Mouse (Mus musculus) erythroblast, embryonic 14.5 days (primary cell): ENCODE measurements around the gene Mapre3. TPM values are rescaled to one million over a fixed set of nuclear protein-coding genes. Genes with fewer than 3 reads are reported as not detected.

ENCODE experiments used
- H3K27me3 ChIP-seq: 2 replicates; pipeline ENCODE4 v1.6.1; 2012; ENCODE audit warnings: inconsistent platforms; ENCODE audit not compliant: control insufficient read depth
- H3K36me3 ChIP-seq: 2 replicates; pipeline ENCODE4 v1.6.1; 2012; ENCODE audit warnings: mild to moderate bottlenecking, inconsistent platforms; ENCODE audit not compliant: control insufficient read depth
- H3K4me1 ChIP-seq: 2 replicates; pipeline ENCODE4 v1.6.1; 2012; ENCODE audit warnings: inconsistent platforms; ENCODE audit not compliant: control insufficient read depth
- H3K4me3 ChIP-seq: replicated peaks from 2 replicates; pipeline ENCODE3; 2012; ENCODE audit warnings: moderate library complexity, mild to moderate bottlenecking, inconsistent platforms
- H3K9me3 ChIP-seq: 2 replicates; pipeline ENCODE4 v1.6.1; 2012; ENCODE audit warnings: low read length, inconsistent platforms, mixed read lengths; ENCODE audit not compliant: control insufficient read depth
- GATA1 ChIP-seq: IDR thresholded peaks from 2 replicates; pipeline ENCODE4 v1.6.1; 2012; ENCODE audit warnings: low read length, inconsistent platforms, mixed read lengths
- TAL1 ChIP-seq: IDR thresholded peaks from 3 replicates; pipeline ENCODE4 v1.6.1; 2012; ENCODE audit warnings: low read length, inconsistent platforms, mixed read lengths
- polyA plus RNA-seq: library from polyadenylated mRNA; stranded (reverse); fragments of >175 nt; gene quantifications from 2 replicates; pipeline ENCODE4 v1.2.3, GENCODE M21; 2012

Mapre3 gene
- polyA plus RNA-seq, 1 experiment: 0.09 TPM

DNA sequence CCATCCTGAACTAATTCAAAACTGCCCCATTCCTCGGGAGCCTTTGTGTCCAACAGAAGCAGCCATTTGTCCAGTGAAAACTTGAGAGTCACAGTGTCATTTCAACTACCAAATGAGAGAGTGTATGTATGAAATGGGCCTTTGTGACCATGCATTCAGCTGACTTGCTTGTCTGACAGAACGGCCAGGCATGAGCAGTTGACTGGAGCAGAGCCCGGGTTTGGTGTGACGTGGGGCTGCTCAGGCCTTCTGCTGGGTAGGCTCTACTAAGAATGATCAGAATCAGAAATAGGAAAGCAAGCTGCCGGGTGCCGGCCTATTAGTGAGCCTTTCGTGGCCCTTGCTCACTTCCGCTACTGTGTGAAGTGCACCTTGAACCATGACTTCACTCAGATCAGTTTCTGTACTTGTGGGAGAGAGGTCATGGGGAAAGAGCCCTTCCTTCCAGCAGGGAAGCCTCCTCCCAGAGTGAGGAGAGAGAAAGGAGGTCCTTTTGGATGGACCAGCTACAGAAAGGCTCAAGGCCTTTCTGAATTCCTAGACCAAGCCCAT lies 4.4 kb downstream of the Mapre3 start:
- H3K9me3 ChIP-seq: no peaks in the 10 kb centered on the region; the same call in 1 of the 2 replicates
- H3K36me3 ChIP-seq: no peaks in the 10 kb centered on the region
- no peak overlapping the region for H3K4me3 ChIP-seq
- H3K4me1 ChIP-seq: peaks cover 9% of the 10 kb centered on the region
- TF ChIP-seq TAL1 (no peak), GATA1 (no peak)
- H3K27me3 ChIP-seq: peaks cover 29% of the 10 kb centered on the region

DNA sequence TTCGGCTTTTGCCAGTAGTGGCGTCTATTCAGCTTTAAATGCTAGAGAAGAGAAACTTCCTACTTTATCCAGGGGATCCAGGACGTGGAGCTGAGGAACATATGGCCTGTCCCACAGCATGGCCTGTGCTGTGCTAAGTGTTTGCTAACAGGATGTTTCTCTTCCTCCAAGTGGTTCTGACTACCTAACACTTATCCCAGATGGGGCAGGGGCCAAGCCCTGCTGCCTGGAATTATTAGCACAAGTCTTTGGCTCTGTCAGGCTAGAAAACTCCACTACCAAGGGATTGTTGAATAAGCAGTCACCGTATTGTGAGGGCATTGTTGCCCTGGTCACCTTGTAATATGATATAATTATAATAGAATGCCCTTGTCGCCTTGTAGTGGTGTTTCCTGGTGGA lies 8.2 kb downstream of the Mapre3 start:
- Histone ChIP-seq H3K4me1 (no peaks in the 10 kb centered on the region; the same call in 1 of the 2 replicates), H3K36me3 (no peaks in the 10 kb centered on the region), H3K4me3 (no peak overlapping the region), H3K9me3 (no peaks in the 10 kb centered on the region), H3K27me3 (no peaks in the 10 kb centered on the region; the same call in 1 of the 2 replicates)
- TF ChIP-seq TAL1: no peak
- no peak for TF ChIP-seq GATA1

DNA sequence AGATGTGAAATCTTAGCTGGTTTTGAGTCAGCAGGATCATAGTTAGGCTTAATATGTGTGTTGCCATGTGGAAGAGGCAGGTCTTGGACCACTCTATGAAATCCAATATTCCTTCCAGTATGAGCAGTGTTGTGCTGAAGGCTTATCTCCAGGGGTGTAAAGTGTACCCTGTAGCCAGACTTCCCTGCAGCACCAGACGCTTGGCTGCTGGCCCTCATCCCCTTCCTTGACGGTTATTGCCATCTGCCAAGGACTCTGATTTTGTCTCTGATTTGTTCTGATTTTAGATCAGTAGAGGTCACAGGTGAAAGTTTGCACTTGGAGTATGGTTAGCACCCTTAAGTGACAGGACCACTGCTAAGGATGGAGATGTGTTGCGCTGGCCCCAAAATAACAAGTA lies 8.7 kb downstream of the Mapre3 start:
- Histone ChIP-seq H3K36me3 (no peaks in the 10 kb centered on the region), H3K27me3 (no peaks in the 10 kb centered on the region; the same call in 1 of the 2 replicates), H3K9me3 (no peaks in the 10 kb centered on the region), H3K4me1 (no peaks in the 10 kb centered on the region; the same call in 1 of the 2 replicates), H3K4me3 (no peak overlapping the region)
- TF ChIP-seq TAL1 (no peak), GATA1 (no peak)

DNA sequence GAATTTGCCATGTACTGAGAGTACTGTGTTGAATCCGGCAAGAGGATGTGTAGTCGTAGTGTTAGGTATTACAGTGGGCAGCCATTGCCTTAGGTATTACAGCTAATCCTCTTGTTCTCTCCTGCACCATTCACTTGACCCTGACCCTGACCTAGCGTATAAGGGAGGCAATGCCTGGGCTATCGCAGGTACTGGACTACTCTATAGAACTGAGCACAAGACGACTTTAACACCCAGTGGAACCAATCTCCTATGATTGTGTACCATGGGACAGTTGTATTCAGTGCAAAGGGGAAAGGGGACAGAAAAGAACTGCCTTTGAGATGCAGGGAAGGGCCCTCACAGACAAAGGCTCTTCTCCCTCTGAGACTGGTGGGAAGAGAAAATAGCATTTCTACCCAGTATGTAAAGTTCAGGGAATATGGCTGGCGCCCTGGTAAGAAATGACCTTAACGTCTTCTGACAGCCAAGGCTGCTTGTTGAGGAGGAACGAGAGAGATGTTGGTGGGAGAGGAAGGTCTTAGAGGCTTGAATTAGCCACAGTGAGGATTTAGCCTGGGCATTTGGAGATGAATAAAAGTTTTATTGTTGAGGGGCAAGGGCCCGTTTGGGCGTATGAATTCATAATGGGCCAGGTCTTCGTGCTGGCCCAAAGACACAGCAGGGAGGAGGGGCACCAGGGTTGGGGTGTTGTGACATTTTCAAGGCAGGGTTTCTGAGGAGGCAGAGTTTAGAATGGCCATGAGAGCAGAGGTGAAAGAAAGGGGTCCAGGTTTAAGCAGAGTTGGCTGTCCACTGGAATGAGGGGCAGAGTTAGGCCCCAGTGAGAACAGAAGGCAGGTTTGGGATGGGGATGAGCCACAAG lies 9.9 kb downstream of the Mapre3 start:
- Histone ChIP-seq H3K27me3 (no peaks in the 10 kb centered on the region), H3K36me3 (no peaks in the 10 kb centered on the region), H3K4me3 (no peak overlapping the region), H3K9me3 (no peaks in the 10 kb centered on the region), H3K4me1 (no peaks in the 10 kb centered on the region; the same call in 1 of the 2 replicates)
- TF ChIP-seq TAL1 (no peak), GATA1 (no peak)

DNA sequence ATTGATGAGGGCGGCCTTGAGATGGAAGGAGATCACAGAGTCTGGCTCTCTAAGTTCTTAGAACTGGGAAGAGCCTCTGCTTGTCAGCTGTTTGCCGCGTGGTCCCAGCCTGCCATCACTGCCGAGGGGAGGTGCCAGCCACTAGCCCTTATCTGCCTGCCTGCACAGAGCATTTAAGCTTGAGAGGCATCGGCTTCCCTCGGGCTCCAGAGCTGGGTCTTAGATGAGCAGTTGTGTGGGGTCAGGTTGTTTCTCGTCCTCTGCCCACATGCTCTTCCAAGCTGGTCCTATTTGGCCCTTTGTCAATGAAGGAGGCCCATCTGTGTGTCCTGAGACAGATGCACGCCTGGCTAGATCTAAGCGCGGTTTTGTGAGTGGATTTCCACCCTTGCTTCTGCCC lies 10.7 kb downstream of the Mapre3 start:
- no peak for TF ChIP-seq GATA1
- TF ChIP-seq TAL1: no peak
- Histone ChIP-seq H3K4me3 (no peak overlapping the region), H3K27me3 (no peaks in the 10 kb centered on the region), H3K9me3 (no peaks in the 10 kb centered on the region), H3K4me1 (no peaks in the 10 kb centered on the region; the same call in 1 of the 2 replicates), H3K36me3 (no peaks in the 10 kb centered on the region)

DNA sequence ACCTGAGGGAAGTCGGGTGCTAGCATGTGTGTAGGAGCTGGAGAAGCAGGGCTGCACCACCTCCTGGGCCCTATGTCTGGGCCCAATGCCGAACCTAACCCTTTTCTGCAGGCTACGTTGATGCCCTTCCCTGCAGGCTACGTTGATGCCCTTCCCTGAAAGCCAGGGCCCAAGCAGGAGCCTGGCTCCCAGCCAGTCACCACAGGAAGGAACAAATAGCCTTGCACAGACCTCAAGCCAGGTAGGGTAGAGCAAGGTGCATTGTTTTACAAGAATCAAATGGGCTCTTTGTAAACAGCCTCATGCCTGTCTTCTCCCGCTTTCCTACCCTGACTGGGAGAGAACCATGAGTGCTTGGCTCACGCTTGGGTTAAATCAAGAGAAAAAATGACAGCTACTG lies 11.4 kb downstream of the Mapre3 start:
- H3K4me1 ChIP-seq: no peaks in the 10 kb centered on the region; the same call in 1 of the 2 replicates
- H3K4me3 ChIP-seq: no peak overlapping the region
- no peaks in the 10 kb centered on the region for H3K36me3 ChIP-seq
- TF ChIP-seq TAL1 (no peak), GATA1 (no peak)
- H3K27me3 ChIP-seq: no peaks in the 10 kb centered on the region
- no peaks in the 10 kb centered on the region for H3K9me3 ChIP-seq

DNA sequence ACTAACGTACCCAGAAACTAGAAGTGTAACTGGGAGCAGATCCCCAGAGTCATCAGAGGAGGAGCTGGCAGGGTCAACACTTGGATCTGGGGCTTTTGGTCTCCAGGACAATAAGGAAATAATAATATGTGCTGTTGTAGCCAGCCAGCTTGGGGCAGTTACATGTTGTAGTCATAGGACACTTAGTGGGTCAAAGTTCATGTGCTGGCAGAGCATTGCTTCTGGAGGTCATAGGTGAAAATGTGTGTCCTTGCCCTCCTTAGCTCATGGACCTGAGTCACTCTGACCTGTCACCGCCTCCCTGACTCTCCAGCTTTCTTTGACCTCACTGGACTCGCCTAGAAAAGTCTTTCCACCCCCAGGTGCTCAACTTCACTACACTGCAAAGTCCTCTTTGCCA lies 19.0 kb downstream of the Mapre3 start:
- Histone ChIP-seq H3K36me3 (no peaks in the 10 kb centered on the region), H3K4me1 (no peaks in the 10 kb centered on the region; the same call in 1 of the 2 replicates), H3K9me3 (peaks cover 5% of the 10 kb centered on the region; the same call in 1 of the 2 replicates), H3K27me3 (no peaks in the 10 kb centered on the region), H3K4me3 (no peak overlapping the region)
- TF ChIP-seq TAL1 (no peak), GATA1 (no peak)

DNA sequence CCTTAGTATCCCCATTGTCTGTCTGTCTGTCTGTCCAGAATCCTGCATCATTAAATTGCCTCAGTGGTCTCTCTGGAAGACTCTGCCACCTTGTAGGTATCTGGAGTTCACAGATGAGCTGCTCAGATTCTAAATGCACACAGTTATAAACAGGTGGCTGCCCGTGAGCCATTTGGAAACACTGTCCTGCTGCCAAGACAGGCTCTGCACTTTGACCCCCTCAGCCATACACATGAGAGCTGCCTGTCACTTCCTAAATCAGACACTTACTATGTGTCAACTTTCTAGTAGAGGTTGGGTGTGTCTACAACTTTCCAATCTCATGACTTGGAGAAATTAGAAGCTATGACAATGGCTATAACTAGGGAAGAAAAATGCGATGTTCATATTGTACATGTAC lies 25.3 kb downstream of the Mapre3 start:
- Histone ChIP-seq H3K9me3 (peaks cover 5% of the 10 kb centered on the region; the same call in 1 of the 2 replicates), H3K27me3 (no peaks in the 10 kb centered on the region), H3K4me3 (no peak overlapping the region), H3K4me1 (no peaks in the 10 kb centered on the region; the same call in 1 of the 2 replicates), H3K36me3 (no peaks in the 10 kb centered on the region)
- no peak for TF ChIP-seq TAL1

DNA sequence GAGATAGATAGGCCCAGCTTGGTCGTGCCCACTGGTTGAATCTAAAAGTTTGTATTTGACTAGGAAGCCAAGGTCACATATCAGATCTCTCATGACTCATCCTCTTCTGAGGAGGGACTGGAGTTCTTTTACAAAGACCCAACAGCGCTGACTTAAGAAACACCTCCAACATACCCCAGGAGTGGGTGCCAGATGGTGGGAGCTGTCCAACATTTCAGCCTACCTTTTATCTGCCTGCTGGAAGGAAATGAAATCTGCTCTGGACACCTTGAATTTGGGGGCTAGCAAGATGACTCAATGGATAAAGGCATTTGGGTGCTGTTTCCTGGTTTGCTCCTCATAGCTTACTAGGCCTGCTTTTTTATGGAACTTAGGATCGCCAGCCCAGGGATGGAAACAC lies 27.5 kb downstream of the Mapre3 start:
- Histone ChIP-seq H3K4me3 (no peak overlapping the region), H3K27me3 (no peaks in the 10 kb centered on the region), H3K36me3 (no peaks in the 10 kb centered on the region), H3K4me1 (no peaks in the 10 kb centered on the region), H3K9me3 (peaks cover 3% of the 10 kb centered on the region; the same call in 1 of the 2 replicates)
- TF ChIP-seq TAL1 (no peak), GATA1 (no peak)
